Mouse (Mus musculus): ENCODE measurements around the gene Tardbp. TPM values are rescaled to one million over a fixed set of nuclear protein-coding genes. Genes with fewer than 3 reads are reported as not detected.

Gene Tardbp
- polyA plus RNA-seq, 1 experiment: 438 TPM

DNA sequence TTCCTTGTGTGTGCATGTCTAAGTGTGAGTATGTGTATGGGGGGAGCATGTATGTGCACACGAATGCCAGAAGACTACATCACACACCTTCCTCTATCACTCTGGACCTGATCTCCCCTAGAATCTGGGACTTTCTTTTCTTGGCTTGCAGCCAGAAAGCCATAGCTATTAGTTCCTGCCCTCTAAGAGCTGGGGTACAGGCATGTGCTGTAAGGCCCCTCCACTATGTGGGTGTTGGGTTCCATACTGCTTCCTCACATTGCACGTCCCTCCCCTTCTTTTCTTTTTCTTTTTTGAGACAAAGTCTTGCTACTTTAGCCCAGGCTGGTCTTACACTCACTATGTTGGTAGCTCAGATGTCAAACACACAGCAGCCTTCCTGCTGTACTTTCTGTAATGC, 8.5 kb upstream of the Tardbp start:
- TF ChIP-seq CTCF (IDR thresholded peaks at IDR 0.05; ENCODE audit: borderline replicate concordance, extremely low read depth, insufficient read depth, insufficient read length): no peak
- no peak for TF ChIP-seq POLR2A (IDR thresholded peaks at IDR 0.05; ENCODE audit: borderline replicate concordance, extremely low read depth, insufficient read depth, insufficient read length, poor library complexity, severe bottlenecking)
- DNase-seq (ENCODE audit: low read depth): no peak

DNA sequence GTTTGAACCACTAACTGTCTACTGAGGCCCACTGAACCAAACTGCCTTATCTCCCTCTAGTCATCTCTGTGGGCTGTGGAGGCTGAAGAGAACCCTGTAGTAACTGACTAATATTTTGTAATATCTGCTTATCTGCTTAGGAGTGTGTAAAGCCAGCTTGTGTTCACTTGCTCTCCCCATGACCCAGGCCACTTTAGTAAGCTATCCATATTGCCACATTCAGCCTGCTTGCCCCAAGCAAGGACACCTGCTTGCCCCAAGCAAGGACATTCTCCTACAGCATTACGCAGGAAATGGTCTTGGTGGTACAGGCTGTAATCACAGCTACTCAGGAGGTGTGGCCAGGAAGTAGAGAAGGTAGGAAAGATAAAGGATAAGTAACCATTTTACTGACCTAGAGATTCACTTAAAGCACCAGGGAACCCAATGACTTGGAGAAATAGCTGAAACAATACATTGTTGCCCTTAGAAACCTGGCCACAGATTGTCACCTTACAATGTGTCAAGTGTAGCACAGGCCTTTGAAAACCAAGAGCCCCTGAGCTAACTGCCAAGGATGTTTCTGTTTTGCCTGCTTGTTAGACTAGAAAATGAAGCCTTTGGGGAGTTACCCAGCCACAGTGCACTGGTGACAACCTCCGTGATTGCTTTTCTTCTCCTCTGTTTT, 6.7 kb upstream of the Tardbp start:
- no peak for TF ChIP-seq POLR2A (IDR thresholded peaks at IDR 0.05; ENCODE audit: borderline replicate concordance, extremely low read depth, insufficient read depth, insufficient read length, poor library complexity, severe bottlenecking)
- no peak for TF ChIP-seq CTCF (IDR thresholded peaks at IDR 0.05; ENCODE audit: borderline replicate concordance, extremely low read depth, insufficient read depth, insufficient read length)
- no peak for DNase-seq (ENCODE audit: low read depth)

DNA sequence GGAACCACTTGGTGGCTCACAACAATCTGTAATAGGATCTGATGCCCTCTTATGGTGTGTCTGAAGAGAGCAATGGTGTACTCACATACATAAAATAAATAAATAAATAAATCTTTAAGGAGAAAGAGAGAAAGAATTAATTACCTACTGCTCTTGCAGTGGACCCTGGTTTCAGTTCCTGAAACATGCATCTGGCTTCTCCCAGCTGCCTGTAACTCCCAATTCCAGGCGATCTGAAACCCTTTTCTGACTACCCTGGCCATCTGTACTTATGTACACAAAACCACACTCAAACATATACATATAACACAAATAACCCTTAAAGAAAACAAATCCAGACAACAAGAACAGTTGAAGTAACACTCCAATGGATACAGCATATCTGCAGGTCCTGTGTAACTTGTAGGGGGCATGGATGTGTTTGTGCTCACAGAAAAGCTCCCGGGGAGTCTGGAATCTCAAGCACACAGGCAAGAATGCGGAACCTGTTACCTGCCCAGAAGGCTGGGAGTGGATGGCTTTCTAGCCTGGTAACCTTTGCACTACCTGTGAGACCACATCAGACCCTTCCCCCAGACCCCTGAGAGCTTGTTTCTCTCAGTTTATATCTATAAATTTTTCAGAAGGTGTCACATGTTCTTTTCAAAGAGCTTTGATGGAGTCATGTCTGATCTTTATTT, 5.3 kb upstream of the Tardbp start:
- no peak for DNase-seq (ENCODE audit: low read depth)

DNA sequence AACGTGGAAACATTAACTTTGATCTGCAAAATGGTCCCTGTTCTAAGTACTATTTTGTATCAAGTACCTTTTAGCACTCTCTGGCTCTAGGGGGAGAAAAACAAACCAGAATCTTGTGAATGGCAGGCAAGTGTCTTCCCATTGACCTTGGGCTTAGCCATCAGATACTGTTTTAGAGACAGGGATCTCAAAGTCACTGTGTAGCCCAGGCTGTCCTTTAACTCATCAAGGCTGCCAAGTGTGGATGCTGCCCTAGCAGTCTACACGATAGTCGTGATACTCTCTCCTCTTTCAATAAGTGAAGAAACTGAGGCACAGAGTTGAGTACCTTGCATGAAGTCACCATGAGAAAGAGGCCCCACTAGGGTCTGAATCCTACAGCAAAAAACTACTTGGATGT, 427 bp upstream of the Tardbp start:
- no peak for TF ChIP-seq CTCF (IDR thresholded peaks at IDR 0.05; ENCODE audit: borderline replicate concordance, extremely low read depth, insufficient read depth, insufficient read length)
- no peak for TF ChIP-seq POLR2A (IDR thresholded peaks at IDR 0.05; ENCODE audit: borderline replicate concordance, extremely low read depth, insufficient read depth, insufficient read length, poor library complexity, severe bottlenecking)
- DNase-seq (ENCODE audit: low read depth): no peak

More for the DNA sequence above, 5.3 kb upstream of the Tardbp start:
- TF ChIP-seq POLR2A (IDR thresholded peaks at IDR 0.05; ENCODE audit: borderline replicate concordance, extremely low read depth, insufficient read depth, insufficient read length, poor library complexity, severe bottlenecking) (no peak), CTCF (IDR thresholded peaks at IDR 0.05; ENCODE audit: borderline replicate concordance, extremely low read depth, insufficient read depth, insufficient read length) (no peak)

DNA sequence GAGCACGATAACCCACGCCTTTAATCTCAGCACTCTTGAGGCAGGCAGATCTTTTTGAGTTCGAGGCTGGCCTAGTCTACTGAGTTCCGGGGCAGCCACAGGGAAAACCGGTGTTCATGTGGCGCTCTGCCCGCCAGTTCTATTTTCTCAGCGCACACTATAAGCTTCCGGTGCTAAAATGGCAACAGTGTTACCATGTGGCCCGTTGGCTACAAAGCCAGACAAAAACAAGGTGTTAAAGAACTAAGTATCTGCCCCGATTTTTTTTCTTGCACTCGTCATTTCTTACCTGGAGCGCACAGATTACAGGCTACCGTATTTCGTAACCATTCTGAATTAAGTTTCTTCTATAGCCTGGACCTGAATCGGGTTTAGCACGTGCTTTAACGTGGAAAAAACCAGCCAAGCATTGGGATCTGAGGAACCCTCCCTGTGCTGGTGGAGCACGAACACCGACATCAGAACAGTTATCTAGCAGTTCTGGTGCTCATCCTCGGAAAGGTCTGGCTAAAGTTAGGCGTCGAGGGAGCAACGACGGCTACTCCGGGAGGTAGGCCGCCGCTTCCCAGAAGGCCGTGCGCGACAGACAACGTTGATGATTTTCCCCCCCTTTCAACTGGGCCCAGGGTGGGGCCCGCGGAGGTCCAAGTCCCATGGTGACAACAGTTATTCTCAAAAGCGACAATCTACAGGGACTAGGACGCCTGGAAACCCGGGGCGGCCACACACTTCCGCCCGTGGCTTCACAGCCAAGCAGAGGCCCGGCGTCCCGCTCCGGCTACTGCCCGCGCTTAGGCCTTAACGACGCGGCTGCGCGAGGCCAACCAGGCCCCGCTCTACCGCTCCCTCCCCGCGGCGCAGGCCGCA, 830 bp downstream of the Tardbp start:
- no peak for TF ChIP-seq POLR2A (IDR thresholded peaks at IDR 0.05; ENCODE audit: borderline replicate concordance, extremely low read depth, insufficient read depth, insufficient read length, poor library complexity, severe bottlenecking)
- TF ChIP-seq CTCF (IDR thresholded peaks at IDR 0.05; ENCODE audit: borderline replicate concordance, extremely low read depth, insufficient read depth, insufficient read length): no peak
- DNase-seq (ENCODE audit: low read depth): peak; percentile 80

DNA sequence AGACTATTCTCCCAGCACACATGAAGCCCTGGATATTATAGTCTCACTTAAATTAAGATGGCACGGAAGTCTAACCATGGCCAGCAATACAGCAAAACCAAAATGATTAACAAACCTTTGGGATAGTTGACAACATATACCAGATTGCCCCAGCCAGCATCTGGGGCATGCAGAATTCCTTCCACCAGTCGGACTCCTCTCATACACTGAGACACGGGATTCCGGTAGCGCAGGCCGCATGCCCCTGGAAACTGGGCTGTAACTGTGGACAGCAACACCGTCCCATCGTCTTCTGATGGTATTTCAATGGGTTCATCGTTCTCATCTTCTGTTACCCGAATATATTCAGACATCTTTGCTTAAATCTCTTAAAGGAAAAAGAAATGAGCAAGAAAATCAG, 1.8 kb downstream of the Tardbp start:
- DNase-seq (ENCODE audit: low read depth): no peak
- TF ChIP-seq POLR2A (IDR thresholded peaks at IDR 0.05; ENCODE audit: borderline replicate concordance, extremely low read depth, insufficient read depth, insufficient read length, poor library complexity, severe bottlenecking) (no peak), CTCF (IDR thresholded peaks at IDR 0.05; ENCODE audit: borderline replicate concordance, extremely low read depth, insufficient read depth, insufficient read length) (no peak)

DNA sequence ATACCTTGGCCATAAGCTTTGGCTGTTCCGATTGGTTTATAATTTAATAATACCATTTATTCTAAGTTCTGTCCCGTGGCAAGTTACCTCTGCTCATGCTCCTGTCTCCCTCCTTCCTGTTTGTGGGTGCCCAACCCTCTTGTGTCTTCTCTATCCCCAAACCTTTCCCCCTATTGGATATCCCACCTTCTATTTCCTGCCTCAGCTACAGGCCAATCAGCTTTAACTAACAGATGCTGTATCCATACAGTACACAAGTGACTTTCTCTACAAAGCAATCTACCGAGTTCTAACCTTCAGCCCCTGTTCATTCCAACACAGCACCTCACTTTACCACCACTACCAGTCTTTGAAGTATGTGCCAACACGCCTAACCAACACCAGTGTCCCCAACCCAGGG, 3.2 kb downstream of the Tardbp start:
- TF ChIP-seq POLR2A (IDR thresholded peaks at IDR 0.05; ENCODE audit: borderline replicate concordance, extremely low read depth, insufficient read depth, insufficient read length, poor library complexity, severe bottlenecking): no peak
- no peak for TF ChIP-seq CTCF (IDR thresholded peaks at IDR 0.05; ENCODE audit: borderline replicate concordance, extremely low read depth, insufficient read depth, insufficient read length)
- no peak for DNase-seq (ENCODE audit: low read depth)

DNA sequence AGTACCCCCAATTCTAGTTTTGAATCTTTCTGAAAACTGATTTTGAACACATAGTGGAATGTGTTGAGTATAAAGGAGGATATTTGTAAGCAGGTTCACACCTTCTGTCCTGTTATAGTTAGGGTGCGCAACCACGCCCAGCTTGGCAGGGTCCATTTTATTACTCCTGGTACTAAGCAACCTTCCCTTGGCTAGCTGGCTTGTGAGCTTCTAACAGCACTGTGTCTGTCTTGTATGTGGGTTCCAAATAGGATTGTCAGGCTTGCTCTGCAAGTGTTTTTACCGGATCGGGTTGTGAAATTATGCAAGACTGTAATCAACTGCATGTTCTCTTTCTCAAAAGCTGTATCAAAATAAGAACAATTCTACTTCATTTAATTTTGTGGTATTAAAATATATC, 4.3 kb downstream of the Tardbp start:
- no peak for DNase-seq (ENCODE audit: low read depth)
- TF ChIP-seq POLR2A (IDR thresholded peaks at IDR 0.05; ENCODE audit: borderline replicate concordance, extremely low read depth, insufficient read depth, insufficient read length, poor library complexity, severe bottlenecking) (no peak), CTCF (IDR thresholded peaks at IDR 0.05; ENCODE audit: borderline replicate concordance, extremely low read depth, insufficient read depth, insufficient read length) (no peak)

DNA sequence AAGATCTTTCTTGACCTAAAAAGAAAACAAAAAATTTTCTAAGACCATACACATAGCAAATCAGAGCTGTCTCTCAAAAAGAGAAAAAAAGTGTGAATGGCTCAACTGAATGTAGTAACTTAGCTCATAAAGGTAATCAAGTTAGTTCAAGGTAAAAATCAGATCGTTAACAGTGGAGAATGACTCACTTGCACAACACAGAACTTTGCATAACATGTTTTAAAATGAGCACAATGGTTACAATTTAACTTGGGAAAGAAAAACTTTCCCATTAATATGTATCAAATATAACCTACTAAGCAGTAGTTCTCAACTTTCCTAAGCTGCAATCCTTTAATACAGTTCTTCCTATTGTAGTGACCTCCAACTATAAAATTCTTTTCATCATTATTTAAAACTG, 6.1 kb downstream of the Tardbp start:
- no peak for TF ChIP-seq POLR2A (IDR thresholded peaks at IDR 0.05; ENCODE audit: borderline replicate concordance, extremely low read depth, insufficient read depth, insufficient read length, poor library complexity, severe bottlenecking)
- no peak for TF ChIP-seq CTCF (IDR thresholded peaks at IDR 0.05; ENCODE audit: borderline replicate concordance, extremely low read depth, insufficient read depth, insufficient read length)
- DNase-seq (ENCODE audit: low read depth): no peak

DNA sequence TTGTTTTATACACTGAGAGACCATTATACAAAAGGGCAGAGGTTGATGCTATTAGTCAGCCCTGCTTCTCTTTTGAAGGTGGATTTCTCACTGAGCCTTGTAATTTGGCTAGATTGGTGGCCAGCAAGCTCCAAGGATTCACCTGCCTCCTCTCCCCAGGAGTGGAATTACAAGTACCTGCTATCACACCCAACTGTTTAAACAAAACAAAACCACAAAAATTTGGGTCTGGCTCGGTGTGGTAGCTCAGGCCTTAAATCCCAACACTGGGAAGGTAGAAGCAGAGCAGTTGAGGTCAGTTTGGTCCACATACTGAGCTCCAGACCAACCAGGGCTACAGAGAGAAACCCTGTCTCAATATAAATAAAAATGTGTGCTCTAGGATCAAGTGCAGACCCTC, 7.0 kb downstream of the Tardbp start:
- TF ChIP-seq POLR2A (IDR thresholded peaks at IDR 0.05; ENCODE audit: borderline replicate concordance, extremely low read depth, insufficient read depth, insufficient read length, poor library complexity, severe bottlenecking) (no peak), CTCF (IDR thresholded peaks at IDR 0.05; ENCODE audit: borderline replicate concordance, extremely low read depth, insufficient read depth, insufficient read length) (no peak)
- DNase-seq (ENCODE audit: low read depth): no peak

DNA sequence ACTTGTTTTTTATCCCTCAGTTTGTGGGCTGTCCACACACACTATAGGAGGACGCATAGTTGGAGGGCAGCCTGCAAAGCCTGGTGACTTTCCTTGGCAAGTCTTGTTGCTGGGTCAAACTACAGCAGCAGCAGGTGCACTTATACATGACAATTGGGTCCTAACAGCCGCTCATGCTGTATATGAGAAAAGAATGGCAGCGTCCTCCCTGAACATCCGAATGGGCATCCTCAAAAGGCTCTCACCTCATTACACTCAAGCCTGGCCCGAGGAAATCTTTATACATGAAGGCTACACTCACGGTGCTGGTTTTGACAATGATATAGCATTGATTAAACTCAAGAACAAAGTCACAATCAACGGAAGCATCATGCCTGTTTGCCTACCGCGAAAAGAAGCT, 13.1 kb downstream of the Tardbp start:
- no peak for DNase-seq (ENCODE audit: low read depth)
- TF ChIP-seq CTCF (IDR thresholded peaks at IDR 0.05; ENCODE audit: borderline replicate concordance, extremely low read depth, insufficient read depth, insufficient read length): no peak

Data from brain, embryonic 14.5 days (tissue).